In genomic region chr11:32625677-32626076, GRCm38 (mm10) we compare ENCODE assay signal across 8 mouse cellular contexts. TPM values are rescaled to one million over a fixed set of nuclear protein-coding genes. Genes with fewer than 3 reads are reported as not detected.
A peak's percentile ranks its signal among the peaks of the same experiment; 100 is the strongest.
DNase-seq lines count a peak whose midpoint lies in the region; ATAC-seq and TF ChIP-seq lines count a peak whose summit lies in the region.

No protein-coding gene starts in this region.

- TF ChIP-seq CTCF in kidney, postnatal 0 days (IDR thresholded peaks at IDR 0.05; ENCODE audit: low read depth), result peak; percentile 78

- 55% methylated on average over 1 of the region's 1 CpGs for WGBS in midbrain, embryonic 11.5 days
- WGBS in midbrain, embryonic 15.5 days, result 73% methylated on average over 1 of the region's 1 CpGs
- WGBS in kidney, postnatal 0 days, result 56% methylated on average over 1 of the region's 1 CpGs

- H3K27ac ChIP-seq in midbrain, embryonic 11.5 days (ENCODE audit: low read depth, low read length), result no peak overlapping the region
- H3K27ac ChIP-seq in midbrain, embryonic 15.5 days, result no peak overlapping the region
- no peak overlapping the region for H3K27ac ChIP-seq in kidney, postnatal 0 days

- no peak overlapping the region for H3K4me3 ChIP-seq in midbrain, embryonic 11.5 days (ENCODE audit: low read depth, low read length)
- H3K4me3 ChIP-seq in midbrain, embryonic 15.5 days, result no peak overlapping the region
- H3K4me3 ChIP-seq in kidney, postnatal 0 days (replicated peaks; ENCODE audit: low read depth, low read length), result no peak overlapping the region

- no peak overlapping the region for H3K4me2 ChIP-seq in midbrain, embryonic 11.5 days
- H3K4me2 ChIP-seq in midbrain, embryonic 15.5 days, result no peak overlapping the region
- no peak overlapping the region for H3K4me2 ChIP-seq in kidney, postnatal 0 days (ENCODE audit: low read length)

- H3K4me1 ChIP-seq in midbrain, embryonic 11.5 days (ENCODE audit: control insufficient read depth, insufficient read depth, low read length), result no peaks in the 10 kb centered on the region
- H3K4me1 ChIP-seq in midbrain, embryonic 15.5 days, result no peaks in the 10 kb centered on the region
- no peaks in the 10 kb centered on the region for H3K4me1 ChIP-seq in kidney, postnatal 0 days (replicated peaks; ENCODE audit: insufficient read depth, low read length)

- H3K27me3 ChIP-seq in midbrain, embryonic 11.5 days (ENCODE audit: control insufficient read depth, insufficient read depth, low read length), result no peaks in the 10 kb centered on the region
- H3K27me3 ChIP-seq in midbrain, embryonic 15.5 days (replicated peaks), result no peaks in the 10 kb centered on the region
- H3K27me3 ChIP-seq in kidney, postnatal 0 days (ENCODE audit: insufficient read depth, low read length), result no peaks in the 10 kb centered on the region

- no peak overlapping the region for H3K9ac ChIP-seq in midbrain, embryonic 11.5 days (ENCODE audit: low read length)
- H3K9ac ChIP-seq in midbrain, embryonic 15.5 days, result no peak overlapping the region
- no peak overlapping the region for H3K9ac ChIP-seq in kidney, postnatal 0 days (ENCODE audit: low read depth, low read length)

- peak; percentile 82 for DNase-seq in midbrain, embryonic 11.5 days (ENCODE audit: low spot score, missing footprints)
- DNase-seq in adrenal gland, adult 8-10 months, result peak; percentile 58
- DNase-seq in fibroblast of lung, adult 2 months (ENCODE audit: low read depth), result peak; percentile 40
- peak; percentile 49 for DNase-seq in kidney, postnatal 0 days (ENCODE audit: low spot score)
- peak; percentile 85 for DNase-seq in lung, postnatal 10 days
- peak; percentile 21 for DNase-seq in spleen, adult 12 weeks (ENCODE audit: low spot score)

- no peak for ATAC-seq in midbrain, embryonic 11.5 days (ENCODE audit: low FRiP score)
- ATAC-seq in midbrain, embryonic 15.5 days (replicated peaks), result no peak
- no peak for ATAC-seq in kidney, postnatal 0 days (replicated peaks; ENCODE audit: low FRiP score, low read depth)
- no peak; the same call in 1 of the 2 replicates for ATAC-seq in monocyte, adult 5-6 weeks (replicated peaks; ENCODE audit: insufficient number of reproducible peaks, low FRiP score, low TSS enrichment, poor library complexity, severe bottlenecking)

- H3K9me3 ChIP-seq in midbrain, embryonic 11.5 days (ENCODE audit: control insufficient read depth, low read length), result no peaks in the 10 kb centered on the region
- no peaks in the 10 kb centered on the region for H3K9me3 ChIP-seq in midbrain, embryonic 15.5 days
- no peaks in the 10 kb centered on the region for H3K9me3 ChIP-seq in kidney, postnatal 0 days (replicated peaks; ENCODE audit: low read length)

- H3K36me3 ChIP-seq in midbrain, embryonic 11.5 days (ENCODE audit: control insufficient read depth, insufficient read depth, low read length), result no peaks in the 10 kb centered on the region
- H3K36me3 ChIP-seq in midbrain, embryonic 15.5 days (replicated peaks), result no peaks in the 10 kb centered on the region
- no peaks in the 10 kb centered on the region for H3K36me3 ChIP-seq in kidney, postnatal 0 days (ENCODE audit: insufficient read depth, low read length)

RNA-seq across cellular contexts. Expression of gene Fbxw11, which starts 16.8 kb away (rescaled TPM):
- polyA plus RNA-seq in midbrain, embryonic 11.5 days (2014; fragmentation: Nextera tagmentation; extraction: Ambion mirVana), result 104 TPM in 2 replicates
- 120 and 126 TPM in 2 replicates for polyA plus RNA-seq in midbrain, embryonic 15.5 days (2015; fragmentation: Nextera tagmentation; extraction: Ambion mirVana)
- 100 to 1,000 TPM; 117 to 132 (median 119) TPM for total RNA-seq in adrenal gland, adult 8-10 months (2022)
- polyA plus RNA-seq in kidney, postnatal 0 days (2015; fragmentation: Nextera tagmentation; extraction: Ambion mirVana), result 61.1 and 68.4 TPM in 2 replicates
- 57.1 to 117 TPM (median 73.5 TPM) in 3 replicates for total RNA-seq in monocyte, adult 5-6 weeks (2017)

Comparison
In these comparisons a context has a peak if more than half of its experiments do, and no peak if none do; other contexts are left out.
1. DNase-seq: peak in every context shown above with its lines; median percentile 85 in lung, postnatal 10 days; 82 in midbrain, embryonic 11.5 days; 58 in adrenal gland, adult 8-10 months; 49 in kidney, postnatal 0 days; 40 in fibroblast of lung, adult 2 months; 21 in spleen, adult 12 weeks.